Mouse (Mus musculus): Measurements from ENCODE around the gene Sox13. TPM values are rescaled to one million over a fixed set of nuclear protein-coding genes. Genes with fewer than 3 reads are reported as not detected.

Gene Sox13
- 4.8 TPM for polyA plus RNA-seq (2015; fragmentation: Illumina TruSeq; extraction: RNeasy Lipid Tissue Mini Kit (QIAGEN cat#74804); ENCODE audit: insufficient read depth, low replicate concordance)

GRCm38 (mm10) chr1:133423543-133424480 is at the start of gene Sox13:
TSS of gene Sox13 (minus strand) at chr1:133424377.

GRCm38 (mm10) chr1:133363276-133364021 is 60.7 kb downstream of the Sox13 start, which contains the start of gene Etnk2:
TSS of gene Etnk2 (plus strand) at chr1:133363572.

GRCm38 (mm10) chr1:133350210-133350609 is 74.0 kb downstream of the Sox13 start, which contains the start of gene Ren1:
TSS of gene Ren1 (plus strand) at chr1:133350510.

Other genes starting within 250 kb of the Sox13 start
- not detected for gene Golt1a, start 114.6 kb downstream of the Sox13 start, polyA plus RNA-seq (2015; fragmentation: Illumina TruSeq; extraction: RNeasy Lipid Tissue Mini Kit (QIAGEN cat#74804); ENCODE audit: insufficient read depth, low replicate concordance)
- not detected for gene Kiss1, start 102.5 kb downstream of the Sox13 start, polyA plus RNA-seq (2015; fragmentation: Illumina TruSeq; extraction: RNeasy Lipid Tissue Mini Kit (QIAGEN cat#74804); ENCODE audit: insufficient read depth, low replicate concordance)
- gene Ren1, start 73.9 kb downstream of the Sox13 start, polyA plus RNA-seq (2015; fragmentation: Illumina TruSeq; extraction: RNeasy Lipid Tissue Mini Kit (QIAGEN cat#74804); ENCODE audit: insufficient read depth, low replicate concordance): not detected
- 0.10 TPM for gene Etnk2, start 60.8 kb downstream of the Sox13 start, polyA plus RNA-seq (2015; fragmentation: Illumina TruSeq; extraction: RNeasy Lipid Tissue Mini Kit (QIAGEN cat#74804); ENCODE audit: insufficient read depth, low replicate concordance)
- gene Snrpe, start 185.9 kb upstream of the Sox13 start, polyA plus RNA-seq (2015; fragmentation: Illumina TruSeq; extraction: RNeasy Lipid Tissue Mini Kit (QIAGEN cat#74804); ENCODE audit: insufficient read depth, low replicate concordance): 348 TPM
- gene Zbed6, start 236.5 kb upstream of the Sox13 start, polyA plus RNA-seq (2015; fragmentation: Illumina TruSeq; extraction: RNeasy Lipid Tissue Mini Kit (QIAGEN cat#74804); ENCODE audit: insufficient read depth, low replicate concordance): 30.3 TPM
- gene Gm38394, start 236.9 kb upstream of the Sox13 start, polyA plus RNA-seq (2015; fragmentation: Illumina TruSeq; extraction: RNeasy Lipid Tissue Mini Kit (QIAGEN cat#74804); ENCODE audit: insufficient read depth, low replicate concordance): 23.1 TPM

All from spleen, adult 10 weeks (tissue).